ENCODE assay signal across 8 mouse cellular contexts in genomic region chr5:18359376-18360280, GRCm38 (mm10). TPM values are rescaled to one million over a fixed set of nuclear protein-coding genes. Genes with fewer than 3 reads are reported as not detected.
DNase-seq lines count a peak whose midpoint lies in the region; ATAC-seq lines count a peak whose summit lies in the region.

No protein-coding gene starts in this region.

- H3K9me3 ChIP-seq in embryonic facial prominence, embryonic 12.5 days = no peaks in the 10 kb centered on the region
- no peaks in the 10 kb centered on the region for H3K9me3 ChIP-seq in kidney, embryonic 14.5 days (ENCODE audit: control insufficient read depth, low read length)
- H3K9me3 ChIP-seq in liver, embryonic 13.5 days (replicated peaks) = no peaks in the 10 kb centered on the region
- no peaks in the 10 kb centered on the region for H3K9me3 ChIP-seq in neural tube, embryonic 15.5 days (replicated peaks)

- H3K4me1 ChIP-seq in embryonic facial prominence, embryonic 12.5 days = no peaks in the 10 kb centered on the region
- H3K4me1 ChIP-seq in kidney, embryonic 14.5 days (ENCODE audit: control insufficient read depth, insufficient read depth, low read length) = no peaks in the 10 kb centered on the region; the same call in 1 of the 2 replicates
- no peaks in the 10 kb centered on the region; the same call in 1 of the 2 replicates for H3K4me1 ChIP-seq in liver, embryonic 13.5 days (replicated peaks)
- H3K4me1 ChIP-seq in neural tube, embryonic 15.5 days = peaks cover 14% of the 10 kb centered on the region

- H3K27ac ChIP-seq in embryonic facial prominence, embryonic 12.5 days = 0 out of 2 replicates have a peak overlapping the region, but pooled peaks have one; percentile 41
- H3K27ac ChIP-seq in kidney, embryonic 14.5 days (ENCODE audit: low read depth, low read length) = no peak overlapping the region
- no peak overlapping the region for H3K27ac ChIP-seq in liver, embryonic 13.5 days
- H3K27ac ChIP-seq in neural tube, embryonic 15.5 days (replicated peaks) = peak overlapping the region; percentile 89

- no peaks in the 10 kb centered on the region for H3K36me3 ChIP-seq in embryonic facial prominence, embryonic 12.5 days
- no peaks in the 10 kb centered on the region for H3K36me3 ChIP-seq in kidney, embryonic 14.5 days (ENCODE audit: control insufficient read depth, insufficient read depth, low read length)
- H3K36me3 ChIP-seq in liver, embryonic 13.5 days = no peaks in the 10 kb centered on the region
- H3K36me3 ChIP-seq in neural tube, embryonic 15.5 days = no peaks in the 10 kb centered on the region

- DNase-seq in urinary bladder, adult 18-20 months (ENCODE audit: low spot score in 2 of 2) = peak; percentile 4 to 63
- no peak for DNase-seq in urinary bladder, postnatal 10 days (ENCODE audit: low spot score)
- peak; percentile 7 to 13 for DNase-seq in heart, adult 9 months (ENCODE audit: low spot score in 2 of 2)
- no peak for DNase-seq in liver, embryonic 13.5 days
- no peak for DNase-seq in spleen, postnatal 36 days (ENCODE audit: low spot score in 2 of 2)

- peak overlapping the region; percentile 80 for H3K9ac ChIP-seq in embryonic facial prominence, embryonic 12.5 days
- peak overlapping the region; percentile 72 for H3K9ac ChIP-seq in kidney, embryonic 14.5 days (ENCODE audit: low read depth, low read length)
- peak overlapping the region; percentile 45 for H3K9ac ChIP-seq in liver, embryonic 13.5 days
- peak overlapping the region; percentile 92 for H3K9ac ChIP-seq in neural tube, embryonic 15.5 days (replicated peaks)

- peak overlapping the region; percentile 96 for H3K4me2 ChIP-seq in embryonic facial prominence, embryonic 12.5 days (replicated peaks)
- peak overlapping the region; percentile 92 for H3K4me2 ChIP-seq in kidney, embryonic 14.5 days (replicated peaks; ENCODE audit: low read depth, low read length)
- peak overlapping the region; percentile 74 for H3K4me2 ChIP-seq in liver, embryonic 13.5 days
- H3K4me2 ChIP-seq in neural tube, embryonic 15.5 days = peak overlapping the region; percentile 74

- peak overlapping the region; percentile 78 for H3K4me3 ChIP-seq in embryonic facial prominence, embryonic 12.5 days
- H3K4me3 ChIP-seq in kidney, embryonic 14.5 days (ENCODE audit: low read length) = peak overlapping the region; percentile 84
- peak overlapping the region; percentile 58 for H3K4me3 ChIP-seq in liver, embryonic 13.5 days (replicated peaks)
- H3K4me3 ChIP-seq in neural tube, embryonic 15.5 days (replicated peaks) = peak overlapping the region; percentile 96

- peak; percentile 80 for ATAC-seq in embryonic facial prominence, embryonic 12.5 days (ENCODE audit: insufficient number of reproducible peaks, insufficient read depth, low FRiP score, low TSS enrichment)
- ATAC-seq in kidney, embryonic 14.5 days (ENCODE audit: low FRiP score, low TSS enrichment) = peak; percentile 84
- peak; percentile 63 for ATAC-seq in liver, embryonic 13.5 days (ENCODE audit: low read depth)
- peak; percentile 90 for ATAC-seq in neural tube, embryonic 15.5 days (ENCODE audit: low FRiP score)

- under 1% methylated on average over 76 of the region's 76 CpGs for WGBS in embryonic facial prominence, embryonic 12.5 days
- WGBS in kidney, embryonic 14.5 days = under 1% methylated on average over 73 of the region's 76 CpGs
- WGBS in liver, embryonic 13.5 days (ENCODE audit: insufficient replicate concordance) = under 1% methylated on average over 75 of the region's 76 CpGs
- WGBS in neural tube, embryonic 15.5 days = under 1% methylated on average over 72 of the region's 76 CpGs

- H3K27me3 ChIP-seq in embryonic facial prominence, embryonic 12.5 days = no peaks in the 10 kb centered on the region; the same call in 1 of the 2 replicates
- no peaks in the 10 kb centered on the region for H3K27me3 ChIP-seq in kidney, embryonic 14.5 days (ENCODE audit: control insufficient read depth, insufficient read depth, low read length)
- peaks cover 38% of the 10 kb centered on the region for H3K27me3 ChIP-seq in liver, embryonic 13.5 days
- H3K27me3 ChIP-seq in neural tube, embryonic 15.5 days (replicated peaks) = no peaks in the 10 kb centered on the region

RNA-seq across cellular contexts. Expression of gene Gnai1, which starts 0.5 kb away (rescaled TPM):
- 19.3 and 20.7 TPM in 2 replicates for polyA plus RNA-seq in embryonic facial prominence, embryonic 12.5 days (2016; fragmentation: Nextera tagmentation; extraction: Ambion mirVana)
- 22.6 and 31.9 TPM in 2 replicates for polyA plus RNA-seq in kidney, embryonic 14.5 days (2014; fragmentation: Nextera tagmentation; extraction: Ambion mirVana)
- polyA plus RNA-seq in liver, embryonic 13.5 days (2015; fragmentation: Nextera tagmentation; extraction: Ambion mirVana) = 2.2 and 2.4 TPM in 2 replicates
- polyA plus RNA-seq in neural tube, embryonic 15.5 days (2015; fragmentation: Nextera tagmentation; extraction: Ambion mirVana) = 79.1 and 91.8 TPM in 2 replicates

Comparison
In these comparisons a context has a peak if more than half of its experiments do, and no peak if none do; other contexts are left out.
1. DNase-seq: peak in urinary bladder, adult 18-20 months (2 of 2) and heart, adult 9 months (2 of 2); none in urinary bladder, postnatal 10 days (single experiment), liver, embryonic 13.5 days (single experiment) and spleen, postnatal 36 days (0 of 2).
2. H3K27ac ChIP-seq: peak in embryonic facial prominence, embryonic 12.5 days (single experiment) and neural tube, embryonic 15.5 days (single experiment); none in kidney, embryonic 14.5 days (single experiment) and liver, embryonic 13.5 days (single experiment).
3. Peak in every context shown above with its lines, with median percentiles within 50 percentile points of each other: ATAC-seq, H3K4me2 ChIP-seq, H3K4me3 ChIP-seq and H3K9ac ChIP-seq.